Mouse (Mus musculus) c-Kit-positive CD71-positive TER-119-negative erythroid progenitor cells, embryonic 14.5 days (primary cell): ENCODE measurements around the gene Uckl1.

Source experiments
- DNase-seq: peaks from one replicate; pipeline ENCODE4 v3.0.0-alpha.2; 2013; ENCODE audit warnings: low read depth

The Uckl1 gene

DNA sequence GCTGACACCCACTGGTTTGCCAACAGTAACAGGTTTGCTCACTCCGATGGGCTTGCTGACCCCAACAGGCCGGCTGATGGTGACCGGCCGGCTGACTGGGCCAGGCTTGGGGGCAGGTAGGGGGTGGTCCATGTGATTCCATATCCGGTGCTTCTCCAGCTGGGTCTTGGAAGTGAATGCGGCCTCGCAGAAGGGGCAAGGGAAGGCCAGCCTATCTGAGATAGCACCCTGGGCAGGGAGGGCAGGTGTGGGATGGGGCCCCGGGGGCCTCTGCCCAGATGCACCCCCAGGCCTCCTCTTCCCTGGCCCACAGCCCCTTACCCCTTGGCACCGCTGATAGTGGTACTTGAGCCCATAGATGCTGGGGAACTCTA is 5.0 kb upstream of the Uckl1 start:
- DNase-seq: no peak

DNA sequence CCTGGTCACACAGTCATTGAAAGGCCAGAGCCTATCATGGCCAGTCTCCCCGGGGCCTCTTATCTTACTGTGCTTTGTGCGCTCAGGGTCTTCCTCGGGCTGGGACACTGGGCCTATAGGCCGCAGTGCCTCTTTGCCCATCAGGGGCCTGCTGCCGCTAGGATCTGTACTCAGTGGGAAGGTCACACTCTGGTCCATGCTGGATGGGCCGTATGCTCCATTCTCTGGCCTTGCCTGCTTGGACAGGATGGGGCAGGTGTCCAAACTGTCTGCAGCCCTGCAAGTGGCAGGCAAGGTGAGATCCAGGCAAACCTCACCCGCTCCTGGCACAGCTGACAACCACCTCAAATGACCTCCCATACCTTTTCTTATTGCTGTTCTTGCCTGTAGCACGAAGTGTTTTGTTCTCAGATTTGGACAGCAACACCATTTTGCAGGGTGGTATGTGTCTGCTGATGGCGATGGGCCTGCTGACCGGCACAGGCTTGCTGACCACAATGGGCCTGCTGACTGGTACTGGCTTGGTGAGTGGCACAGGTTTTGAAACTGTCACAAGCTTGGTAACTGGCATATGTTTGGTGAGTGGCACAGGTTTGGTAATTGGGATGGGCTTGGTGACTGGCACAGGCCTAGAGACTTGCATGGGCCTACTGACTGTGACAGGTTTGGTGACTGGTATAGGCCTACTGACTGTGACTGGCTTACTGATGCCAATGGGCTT is 4.5 kb upstream of the Uckl1 start:
- no peak for DNase-seq

- no peak for DNase-seq
These were observed 3.6 kb upstream of the Uckl1 start for GRCm38 (mm10) chr2:181588229-181588780.

GRCm38 (mm10) chr2:181587796-181588195 is 3.1 kb upstream of the Uckl1 start:
- DNase-seq: no peak

DNA sequence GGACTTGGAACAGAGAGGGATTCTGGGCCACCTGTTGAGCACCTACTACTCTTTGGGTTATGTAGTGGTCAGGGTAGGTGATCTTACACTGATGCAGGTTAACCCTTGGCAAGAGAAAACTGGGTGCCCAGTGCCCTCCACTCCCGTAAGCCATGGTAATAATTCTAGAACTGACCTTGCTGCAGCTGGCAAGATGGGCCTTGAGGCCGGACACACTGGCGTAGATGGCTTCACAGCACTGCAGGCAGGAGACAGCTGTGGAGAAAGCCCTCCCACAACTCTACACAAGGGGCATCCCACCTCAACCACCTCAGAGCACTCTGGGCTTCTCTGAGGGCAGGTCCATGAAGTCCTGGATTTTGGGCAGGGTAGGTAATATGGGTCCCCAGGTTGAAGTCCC is 1.4 kb upstream of the Uckl1 start:
- no peak for DNase-seq

GRCm38 (mm10) chr2:181585506-181585905 is 814 bp upstream of the Uckl1 start:
- DNase-seq: no peak

DNA sequence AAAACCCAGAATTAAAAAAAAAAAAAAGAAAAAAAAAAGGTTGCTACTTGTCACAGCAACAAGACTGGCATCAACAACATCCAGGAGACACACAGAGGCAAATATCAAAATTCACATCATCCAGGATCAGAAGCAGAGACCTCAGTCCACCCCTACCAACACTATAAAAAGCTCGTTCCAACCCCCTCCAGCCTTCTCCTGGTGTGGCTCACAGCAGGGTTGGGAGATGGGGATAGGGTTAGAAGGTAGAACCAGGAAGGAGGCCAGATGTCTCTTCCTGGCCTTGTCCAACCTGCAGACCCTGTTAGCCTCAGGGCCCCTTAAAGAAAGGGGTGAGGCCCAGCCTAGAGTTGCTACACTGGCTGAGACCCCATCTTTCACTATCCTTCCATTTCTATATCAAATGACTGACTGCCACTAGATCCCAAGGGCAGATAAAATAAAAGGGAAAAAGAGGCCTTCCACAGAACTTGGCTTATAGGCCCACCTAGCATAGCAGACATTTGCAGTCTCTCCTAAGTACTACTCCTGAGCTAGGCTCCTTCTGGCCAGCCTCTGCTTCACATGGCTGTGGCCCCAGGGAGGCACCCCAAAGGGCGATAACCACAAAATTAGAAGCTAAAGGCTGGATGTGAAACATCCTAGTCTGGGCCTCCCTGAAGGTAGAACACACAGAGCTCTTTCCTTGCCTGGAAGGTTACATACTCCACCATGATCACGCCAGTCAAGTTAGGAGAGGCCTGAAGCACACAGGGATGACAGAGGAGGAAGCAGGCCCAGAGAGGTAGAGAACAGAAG is 1.0 kb downstream of the Uckl1 start:
- DNase-seq: no peak

DNA sequence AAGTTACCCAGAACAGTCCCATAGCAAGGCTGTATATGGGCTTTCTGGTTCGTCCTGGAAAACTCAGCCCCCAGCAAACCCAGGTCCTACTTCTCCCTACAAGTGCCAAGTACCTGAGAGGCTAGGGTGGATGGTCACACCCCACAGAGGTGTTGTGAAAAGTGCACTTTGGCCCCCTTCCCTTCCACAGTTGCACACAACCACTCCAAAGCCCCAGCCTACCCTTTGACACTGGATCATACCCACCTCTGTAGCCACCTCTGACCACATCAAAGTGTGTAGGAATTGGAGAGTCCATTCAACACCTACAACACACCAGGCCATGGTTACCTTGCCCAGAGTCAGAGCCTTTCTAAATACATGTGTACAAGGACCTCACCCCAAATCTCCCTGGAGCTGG is 1.8 kb downstream of the Uckl1 start:
- DNase-seq: no peak

GRCm38 (mm10) chr2:181582358-181582757 is 2.3 kb downstream of the Uckl1 start:
- DNase-seq: no peak

- peak; percentile 63 for DNase-seq
These were observed 3.1 kb downstream of the Uckl1 start for GRCm38 (mm10) chr2:181581402-181582120.

DNA sequence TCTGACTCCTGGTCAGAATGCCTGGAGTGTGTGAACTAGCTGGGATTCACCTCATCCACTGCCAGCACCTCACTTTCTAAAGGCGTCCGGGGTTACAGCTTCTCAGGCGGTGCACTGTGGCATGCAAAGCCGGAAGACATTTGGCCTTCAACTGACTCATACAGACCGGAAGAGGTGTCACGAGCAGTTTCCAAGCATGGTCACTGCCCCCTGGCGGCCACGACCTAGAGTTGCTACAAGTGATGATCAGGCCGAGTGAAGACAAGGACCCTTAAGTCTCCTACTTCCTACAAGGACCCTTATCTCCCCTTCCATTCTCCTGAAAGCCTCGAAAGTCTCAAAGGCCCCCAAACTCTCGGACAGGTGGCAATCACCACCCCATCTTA is 3.7 kb downstream of the Uckl1 start:
- peak; percentile 87 for DNase-seq

DNA sequence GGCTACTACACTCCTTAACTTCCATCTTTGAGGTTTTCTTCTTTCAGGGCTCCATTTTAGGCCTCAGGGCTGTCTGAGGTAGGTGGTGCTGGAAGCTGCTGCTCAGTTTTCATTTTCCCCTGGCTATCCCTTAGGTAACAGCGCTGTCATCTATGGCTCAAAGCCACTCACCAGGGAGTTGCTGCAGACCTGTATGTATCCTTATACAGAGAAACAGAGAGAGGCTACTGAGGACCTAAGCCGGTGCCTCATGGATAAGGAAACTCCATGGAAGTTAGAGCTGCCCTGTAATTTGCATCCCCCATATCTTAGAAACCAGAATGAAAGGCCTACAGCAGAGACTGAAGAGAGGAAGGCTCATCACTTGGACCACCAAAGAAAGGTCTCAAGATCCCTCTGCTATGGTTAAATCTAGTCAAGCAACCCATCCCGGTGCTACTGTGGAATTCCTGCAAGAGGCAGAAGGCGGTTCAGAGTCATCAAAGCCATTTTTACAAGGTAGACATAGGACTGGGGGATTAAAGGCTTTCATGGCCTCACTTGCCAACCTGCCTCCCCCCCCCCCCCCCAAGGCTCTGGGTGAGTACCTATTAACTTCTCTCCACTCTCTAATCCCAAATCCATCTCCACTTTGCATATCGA is 4.4 kb downstream of the Uckl1 start:
- no peak for DNase-seq

DNA sequence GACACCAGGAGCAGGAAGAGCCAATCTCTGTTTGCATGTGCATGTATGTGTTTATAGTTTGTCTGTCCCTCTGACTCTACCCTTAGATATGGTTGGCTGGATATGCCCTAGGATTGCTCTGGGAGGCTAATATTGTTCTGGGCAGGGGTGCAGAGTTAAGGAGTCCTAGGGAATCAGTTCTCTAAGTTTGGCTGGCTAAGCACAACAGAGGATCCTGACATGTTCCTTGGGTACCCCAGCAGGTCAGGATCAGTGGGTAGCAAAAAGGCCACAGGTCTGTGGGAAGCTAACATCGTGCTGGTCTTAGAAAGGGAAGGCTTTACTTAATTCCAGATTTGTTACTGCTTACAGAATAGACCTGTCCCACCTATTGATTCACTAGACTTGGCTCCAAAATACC is 5.0 kb downstream of the Uckl1 start:
- no peak for DNase-seq

- DNase-seq: no peak
These were observed 5.7 kb downstream of the Uckl1 start for GRCm38 (mm10) chr2:181578790-181579618.

DNA sequence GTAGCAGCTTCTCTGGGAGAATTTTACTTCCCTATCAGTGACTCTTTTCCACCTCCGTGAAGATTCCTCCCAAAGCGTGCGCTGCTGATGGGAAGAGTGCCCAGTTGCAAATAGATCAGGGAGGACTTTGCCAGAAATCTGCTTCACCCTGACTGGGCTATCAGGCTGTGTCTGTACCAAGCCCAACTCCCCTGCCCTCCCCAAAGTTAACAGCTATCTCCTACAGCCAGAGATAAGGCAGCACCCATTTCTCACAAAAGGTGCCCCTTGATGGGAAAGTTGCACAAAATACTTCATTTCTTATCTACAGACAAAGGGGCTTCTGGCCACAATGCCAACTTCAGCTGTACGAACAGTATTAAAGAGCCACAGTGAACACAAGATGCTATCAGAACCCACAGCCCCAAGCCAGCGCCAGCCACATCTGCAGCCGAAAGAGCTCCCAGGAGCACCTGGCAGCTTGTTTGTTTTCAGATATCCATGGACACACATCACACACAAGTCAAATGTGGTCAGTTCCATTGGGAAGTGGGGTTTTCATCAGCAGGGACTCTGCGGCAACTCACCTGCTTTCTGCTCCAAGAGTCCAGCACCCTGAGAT is 6.6 kb downstream of the Uckl1 start:
- DNase-seq: peak; percentile 57

GRCm38 (mm10) chr2:181577126-181577525 is 7.6 kb downstream of the Uckl1 start:
- DNase-seq: no peak

GRCm38 (mm10) chr2:181576613-181577012 is 8.1 kb downstream of the Uckl1 start:
- no peak for DNase-seq

DNA sequence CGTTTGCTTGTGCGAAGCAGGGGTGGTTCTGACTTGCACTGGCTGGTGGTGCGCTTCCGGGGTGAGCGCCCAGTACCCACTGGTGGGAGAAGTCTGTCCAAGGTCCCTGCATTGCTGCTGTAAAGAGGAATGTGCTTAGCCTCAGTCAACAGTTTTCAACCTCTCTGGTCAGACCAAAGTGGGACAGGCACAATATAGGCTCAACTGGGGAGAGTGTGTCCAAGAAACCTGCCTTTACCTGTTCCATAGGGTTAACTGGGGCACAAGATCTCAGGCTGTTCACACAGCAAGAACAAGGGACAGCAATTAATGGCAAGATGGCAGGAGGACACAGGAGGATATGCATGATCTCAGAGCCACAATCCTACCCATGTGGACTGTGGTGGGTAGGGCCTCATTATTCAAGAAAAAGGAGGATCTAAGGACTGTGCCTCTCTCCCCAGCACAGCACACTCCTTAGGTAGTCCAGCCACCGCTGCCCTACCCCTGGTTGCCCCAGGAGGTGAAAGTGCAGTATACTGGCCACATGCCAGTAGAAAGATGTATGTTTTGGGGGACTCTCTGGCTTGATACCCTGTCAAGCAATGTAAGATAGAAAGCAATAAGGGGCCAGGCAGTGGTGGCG is 9.7 kb downstream of the Uckl1 start:
- DNase-seq: no peak

- no peak for DNase-seq
These were observed 10.7 kb downstream of the Uckl1 start for GRCm38 (mm10) chr2:181573961-181574360.
